Comparison of ENCODE assay signal across 15 mouse cellular contexts in genomic region chr17:26396765-26397164, GRCm38 (mm10). TPM values are rescaled to one million over a fixed set of nuclear protein-coding genes. Genes with fewer than 3 reads are reported as not detected.
DNase-seq lines count a peak whose midpoint lies in the region; ATAC-seq lines count a peak whose summit lies in the region.
"Had no signal": no experiment of that assay in that cellular context is flagged by ENCODE, and none has a peak within 500 bp of the region (broad histone marks: within the 10 kb centered on the region; RNA-seq: fewer than 3 reads in every experiment).

No protein-coding gene starts in this region.

- peaks cover 4% of the 10 kb centered on the region; the same call in 1 of the 2 replicates for H3K4me1 ChIP-seq in heart, embryonic 10.5 days
- H3K4me1 ChIP-seq in kidney, embryonic 16.5 days (ENCODE audit: insufficient read depth, low read length) = peaks cover 15% of the 10 kb centered on the region
- H3K4me1 ChIP-seq in intestine, embryonic 15.5 days (replicated peaks) = peaks cover 4% of the 10 kb centered on the region; the same call in 1 of the 2 replicates
- H3K4me1 ChIP-seq in stomach, embryonic 16.5 days (ENCODE audit: control insufficient read depth, insufficient read depth, low read length) = no peaks in the 10 kb centered on the region; the same call in 1 of the 2 replicates
- H3K4me1 ChIP-seq: forebrain, embryonic 15.5 days; lung, embryonic 15.5 days; midbrain, embryonic 12.5 days; neural tube, embryonic 12.5 days had no signal

- WGBS in heart, embryonic 10.5 days = 72% methylated on average over 3 of the region's 3 CpGs
- 35% methylated on average over 3 of the region's 3 CpGs for WGBS in kidney, embryonic 16.5 days
- 33% methylated on average over 3 of the region's 3 CpGs for WGBS in intestine, embryonic 15.5 days
- 50% methylated on average over 3 of the region's 3 CpGs for WGBS in stomach, embryonic 16.5 days

- H3K4me3 ChIP-seq in heart, embryonic 10.5 days = no peak overlapping the region
- no peak overlapping the region for H3K4me3 ChIP-seq in kidney, embryonic 16.5 days (ENCODE audit: low read length)
- no peak overlapping the region for H3K4me3 ChIP-seq in intestine, embryonic 15.5 days (replicated peaks)
- no peak overlapping the region for H3K4me3 ChIP-seq in stomach, embryonic 16.5 days (replicated peaks; ENCODE audit: low read length)
- H3K4me3 ChIP-seq: forebrain, embryonic 15.5 days; lung, embryonic 15.5 days; midbrain, embryonic 12.5 days; neural tube, embryonic 12.5 days had no signal

- 0 out of 2 replicates have a peak, but pooled peaks cover 4% of the 10 kb centered on the region for H3K9me3 ChIP-seq in heart, embryonic 10.5 days
- no peaks in the 10 kb centered on the region for H3K9me3 ChIP-seq in kidney, embryonic 16.5 days (ENCODE audit: low read length)
- H3K9me3 ChIP-seq in intestine, embryonic 15.5 days = no peaks in the 10 kb centered on the region
- no peaks in the 10 kb centered on the region; the same call in 1 of the 2 replicates for H3K9me3 ChIP-seq in stomach, embryonic 16.5 days (replicated peaks; ENCODE audit: control insufficient read depth, low read length)
- H3K9me3 ChIP-seq: forebrain, embryonic 15.5 days; lung, embryonic 15.5 days; midbrain, embryonic 12.5 days; neural tube, embryonic 12.5 days had no signal

- H3K4me2 ChIP-seq in kidney, embryonic 16.5 days (replicated peaks; ENCODE audit: low read depth, low read length) = no peak overlapping the region
- H3K4me2 ChIP-seq in intestine, embryonic 15.5 days (replicated peaks) = no peak overlapping the region
- H3K4me2 ChIP-seq in stomach, embryonic 16.5 days (ENCODE audit: low read depth, low read length) = no peak overlapping the region
- H3K4me2 ChIP-seq: forebrain, embryonic 15.5 days; lung, embryonic 15.5 days; midbrain, embryonic 12.5 days; neural tube, embryonic 12.5 days had no signal

- H3K27ac ChIP-seq in heart, embryonic 10.5 days = peak overlapping the region; percentile 49; the same call in 1 of the 2 replicates
- peak overlapping the region; percentile 67 for H3K27ac ChIP-seq in kidney, embryonic 16.5 days (ENCODE audit: low read length)
- H3K27ac ChIP-seq in intestine, embryonic 15.5 days = peak overlapping the region; percentile 78
- peak overlapping the region; percentile 58 for H3K27ac ChIP-seq in stomach, embryonic 16.5 days (ENCODE audit: low read length)
- H3K27ac ChIP-seq: forebrain, embryonic 15.5 days; liver, embryonic 14.5 days; lung, embryonic 15.5 days; midbrain, embryonic 12.5 days; neural tube, embryonic 12.5 days had no signal

- H3K27me3 ChIP-seq in heart, embryonic 10.5 days (ENCODE audit: insufficient read depth, poor library complexity, severe bottlenecking) = no peaks in the 10 kb centered on the region
- no peaks in the 10 kb centered on the region for H3K27me3 ChIP-seq in kidney, embryonic 16.5 days (ENCODE audit: insufficient read depth, low read length)
- H3K27me3 ChIP-seq in intestine, embryonic 15.5 days (replicated peaks) = no peaks in the 10 kb centered on the region
- no peaks in the 10 kb centered on the region for H3K27me3 ChIP-seq in stomach, embryonic 16.5 days (ENCODE audit: control insufficient read depth, insufficient read depth, low read length)
- H3K27me3 ChIP-seq: forebrain, embryonic 15.5 days; lung, embryonic 15.5 days; midbrain, embryonic 12.5 days; neural tube, embryonic 12.5 days had no signal

- no peak for DNase-seq in heart, embryonic 10.5 days (ENCODE audit: low spot score)
- no peak for DNase-seq in heart, postnatal 36 days
- no peak for DNase-seq in kidney, postnatal 25 days
- DNase-seq: B cell, adult 2 months; cerebellum, adult 2 months; cerebellum, postnatal 36 days had no signal

- intact Hi-C loops in heart, postnatal 36 days (cut with DNase I) = no loop called here

- peak; percentile 21; the same call in 1 of the 2 replicates for ATAC-seq in kidney, embryonic 16.5 days (ENCODE audit: low FRiP score, low TSS enrichment)
- peak; percentile 50; the same call in 1 of the 2 replicates for ATAC-seq in intestine, embryonic 15.5 days
- peak; percentile 42; the same call in 1 of the 2 replicates for ATAC-seq in stomach, embryonic 16.5 days (ENCODE audit: insufficient read depth, low FRiP score)
- ATAC-seq in erythroid progenitor cell, adult 5-6 weeks (replicated peaks; ENCODE audit: low FRiP score, poor library complexity, severe bottlenecking) = no peak
- ATAC-seq: forebrain, embryonic 15.5 days had no signal

- H3K36me3 ChIP-seq in heart, embryonic 10.5 days = no peaks in the 10 kb centered on the region
- H3K36me3 ChIP-seq in kidney, embryonic 16.5 days (ENCODE audit: insufficient read depth, low read length) = no peaks in the 10 kb centered on the region
- H3K36me3 ChIP-seq in intestine, embryonic 15.5 days = no peaks in the 10 kb centered on the region
- no peaks in the 10 kb centered on the region for H3K36me3 ChIP-seq in stomach, embryonic 16.5 days (ENCODE audit: control insufficient read depth, insufficient read depth, low read length)
- H3K36me3 ChIP-seq: forebrain, embryonic 15.5 days; lung, embryonic 15.5 days; midbrain, embryonic 12.5 days; neural tube, embryonic 12.5 days had no signal

- H3K9ac ChIP-seq in kidney, embryonic 16.5 days (replicated peaks; ENCODE audit: low read length) = no peak overlapping the region
- H3K9ac ChIP-seq in intestine, embryonic 15.5 days = no peak overlapping the region
- no peak overlapping the region for H3K9ac ChIP-seq in stomach, embryonic 16.5 days (ENCODE audit: low read length)
- H3K9ac ChIP-seq: forebrain, embryonic 15.5 days; liver, embryonic 14.5 days; lung, embryonic 15.5 days; midbrain, embryonic 12.5 days; neural tube, embryonic 12.5 days had no signal

RNA-seq across cellular contexts. Expression of gene Neurl1b, which starts 17.9 kb away (rescaled TPM):
- 1.3 and 1.8 TPM in 2 replicates for polyA plus RNA-seq in heart, embryonic 10.5 days (2016; fragmentation: Nextera tagmentation; extraction: Ambion mirVana)
- 1 to 10 TPM; 5.2 to 6.3 TPM for total RNA-seq in heart, postnatal 36 days (2021)
- 1.7 and 2.4 TPM in 2 replicates for polyA plus RNA-seq in kidney, embryonic 16.5 days (2015; fragmentation: Nextera tagmentation; extraction: Ambion mirVana)
- polyA plus RNA-seq in intestine, embryonic 15.5 days (2015; fragmentation: Nextera tagmentation; extraction: Ambion mirVana) = 1.8 and 2.2 TPM in 2 replicates
- polyA plus RNA-seq in stomach, embryonic 16.5 days (2015; fragmentation: Nextera tagmentation; extraction: Ambion mirVana) = 2.3 and 2.9 TPM in 2 replicates
- total RNA-seq in erythroid progenitor cell, adult 5-6 weeks (2015; ENCODE audit: low replicate concordance) = 0.72 and 2.5 TPM in 2 replicates
- total RNA-seq in erythroid progenitor cell, adult 5-6 weeks (2017; ENCODE audit: low replicate concordance) = 1.5 and 2.4 TPM in 2 replicates
